Mouse (Mus musculus): ENCODE measurements around the gene Rnpepl1. TPM values are rescaled to one million over a fixed set of nuclear protein-coding genes. Genes with fewer than 3 reads are reported as not detected.

Rnpepl1 gene
- 10 to 100 TPM; 37.2 to 44.5 TPM for total RNA-seq (2021)

- peak; percentile 73 to 81 for DNase-seq
Measured at GRCm38 (mm10) chr1:92910239-92910885, at the start of gene Rnpepl1. Rnpepl1 (plus strand) TSS chr1:92910783.

DNA sequence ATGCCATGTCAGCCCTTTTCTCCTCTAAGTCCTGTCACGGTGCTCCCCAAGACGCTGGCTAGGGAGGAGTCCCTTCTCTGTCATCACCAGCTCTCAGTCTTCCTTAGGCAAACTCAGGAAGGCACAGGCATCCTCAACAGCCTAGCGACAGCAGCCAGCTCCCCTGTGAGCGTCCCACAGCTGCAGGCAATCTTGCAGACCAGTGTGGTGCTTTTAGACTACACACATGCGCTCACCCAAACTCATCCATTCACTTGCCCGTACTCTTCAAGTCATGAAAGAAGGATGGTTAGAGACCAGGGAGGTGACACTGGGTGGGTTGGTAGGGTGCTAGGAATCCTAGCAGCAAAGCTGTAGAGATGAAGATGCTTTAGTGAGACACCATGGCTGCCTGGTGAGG, 49.1 kb upstream of the Rnpepl1 start:
- DNase-seq = no peak

- DNase-seq = no peak
Measured at GRCm38 (mm10) chr1:92863268-92863667, 47.3 kb upstream of the Rnpepl1 start.

DNA sequence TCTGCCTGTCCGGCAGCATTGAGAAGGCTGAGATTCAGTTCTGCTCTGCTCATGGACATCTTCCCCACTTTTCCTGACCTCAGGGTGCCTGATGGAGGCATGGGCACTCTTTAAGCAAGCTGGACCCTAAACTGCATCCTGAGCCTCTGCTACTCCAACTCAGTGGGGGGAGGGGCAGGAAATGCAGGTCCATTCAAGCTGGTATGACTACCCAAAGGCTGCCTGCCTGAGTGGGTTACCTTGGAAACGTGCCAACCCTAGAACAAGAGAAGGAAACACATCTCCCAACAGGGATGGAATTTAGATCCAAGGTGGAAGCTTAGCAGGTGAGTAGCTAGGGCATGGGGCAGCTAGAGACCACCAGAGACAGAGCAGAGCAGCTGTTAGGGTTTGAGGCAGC, 44.4 kb upstream of the Rnpepl1 start:
- DNase-seq = no peak

DNA sequence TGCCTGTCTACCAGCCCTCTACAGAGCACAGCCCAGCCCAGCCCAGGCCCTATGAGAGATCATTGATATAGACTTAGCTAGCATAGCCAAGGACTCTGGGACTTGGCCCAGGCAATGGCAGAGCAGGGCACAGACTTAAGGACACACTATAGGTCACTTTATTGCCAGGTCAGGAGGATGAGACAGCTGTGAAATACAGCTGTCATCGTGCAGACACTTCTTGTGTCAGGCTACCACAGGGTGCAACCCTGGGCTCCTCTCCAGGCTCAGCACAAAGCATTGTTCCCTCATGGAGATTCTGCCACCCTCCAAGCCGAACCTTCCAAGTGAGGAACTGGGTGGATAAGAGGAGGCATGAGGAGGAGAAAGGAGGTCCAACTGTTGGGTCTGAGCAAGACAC, 40.6 kb upstream of the Rnpepl1 start:
- no peak for DNase-seq

DNA sequence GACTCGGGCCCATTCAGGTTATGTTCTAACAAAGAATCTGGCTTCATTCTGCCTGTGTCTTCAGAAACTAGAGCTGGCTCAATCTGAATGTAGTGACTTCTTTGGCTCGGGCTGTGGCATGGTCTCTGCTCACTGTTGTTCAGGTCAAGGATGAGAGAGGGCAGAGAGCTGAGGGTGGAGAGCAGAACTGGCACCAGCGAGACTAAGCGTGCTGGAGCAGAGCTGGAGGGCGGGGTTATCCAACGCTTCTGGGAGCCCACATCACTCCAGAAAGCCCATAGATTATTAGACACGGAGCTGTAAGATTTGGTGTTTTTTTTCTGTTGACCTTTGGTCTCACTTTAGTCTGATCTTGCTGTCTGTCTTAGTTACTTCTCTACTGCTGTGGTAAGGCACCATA, 37.9 kb upstream of the Rnpepl1 start:
- DNase-seq = no peak

DNA sequence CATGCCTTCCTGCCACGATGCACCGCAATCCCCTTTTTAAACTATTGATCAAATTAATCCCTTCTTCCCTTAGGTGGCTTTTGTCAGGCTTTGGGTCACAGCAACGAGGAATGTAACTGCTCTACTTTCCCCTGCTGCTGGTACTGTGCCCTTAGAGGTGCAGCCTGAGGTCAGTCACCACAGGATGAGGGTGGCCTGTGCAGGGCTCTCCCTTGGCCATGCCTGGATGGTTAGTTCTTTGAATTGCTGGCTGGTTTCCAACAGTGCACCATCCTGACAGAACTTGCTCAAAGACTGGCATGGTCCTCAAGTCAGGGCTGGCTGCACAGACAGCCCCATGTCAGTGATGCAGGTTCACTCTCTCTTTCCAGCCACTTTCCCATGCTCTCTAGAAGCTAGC, 36.6 kb upstream of the Rnpepl1 start:
- no peak for DNase-seq

- no peak for DNase-seq
Measured at GRCm38 (mm10) chr1:92875360-92876111, 35.0 kb upstream of the Rnpepl1 start.

DNA sequence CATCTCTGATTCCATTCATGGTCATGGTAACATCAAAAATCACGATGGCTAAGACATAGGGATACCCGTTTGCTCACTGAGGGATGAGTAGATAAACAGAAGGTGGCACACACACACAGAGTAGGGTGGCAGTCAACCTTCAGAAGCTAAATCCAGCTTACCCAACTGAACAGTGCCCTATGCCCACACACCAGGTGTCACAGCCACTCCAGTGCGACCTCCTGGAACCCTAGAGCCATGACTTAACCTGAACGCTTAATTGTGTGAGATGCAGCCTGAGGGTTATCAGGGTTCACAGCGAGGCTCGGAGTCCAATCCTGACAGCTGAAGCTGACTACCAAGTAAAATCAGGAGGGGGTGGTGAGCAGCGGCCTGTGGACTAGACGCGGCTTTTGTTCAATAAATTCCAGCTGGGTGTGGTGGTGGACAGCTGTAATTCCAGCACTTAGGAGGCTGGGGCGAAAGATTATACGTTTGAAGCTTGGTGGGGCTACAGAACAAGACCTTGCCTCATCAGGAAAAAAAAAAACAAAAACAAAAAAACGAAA, 33.1 kb upstream of the Rnpepl1 start:
- no peak for DNase-seq

DNA sequence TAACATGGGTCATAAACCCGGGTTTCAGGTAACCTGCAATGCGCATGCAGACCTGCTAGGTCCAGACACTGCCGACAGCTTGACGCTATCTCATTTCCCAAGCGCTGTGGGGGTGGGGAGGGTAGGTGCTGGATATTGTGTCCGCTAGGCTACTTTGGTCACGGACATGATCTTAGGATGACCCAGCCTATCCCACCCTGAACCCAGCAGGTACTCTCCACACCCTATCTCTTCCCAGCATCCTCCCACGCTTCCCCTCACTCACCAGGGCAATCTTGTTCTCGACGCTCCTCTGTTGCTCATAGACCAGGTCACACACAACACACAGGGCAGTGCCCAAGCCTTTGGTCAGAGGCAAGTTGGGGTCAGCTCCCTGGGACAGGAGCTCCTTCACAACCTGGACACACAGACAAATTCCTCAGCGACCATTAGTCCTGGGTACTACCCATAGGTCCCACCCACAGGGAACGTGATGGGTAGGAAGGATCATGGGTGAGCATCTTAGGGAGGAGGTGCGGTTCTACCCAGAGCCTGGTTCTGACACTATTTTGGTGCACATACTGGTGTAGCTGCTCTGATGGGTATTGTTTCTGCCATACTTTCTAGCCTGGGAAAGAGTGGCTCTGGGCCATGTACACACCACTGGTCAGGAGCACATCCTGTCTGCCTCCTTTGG, 32.4 kb upstream of the Rnpepl1 start:
- DNase-seq = no peak

DNA sequence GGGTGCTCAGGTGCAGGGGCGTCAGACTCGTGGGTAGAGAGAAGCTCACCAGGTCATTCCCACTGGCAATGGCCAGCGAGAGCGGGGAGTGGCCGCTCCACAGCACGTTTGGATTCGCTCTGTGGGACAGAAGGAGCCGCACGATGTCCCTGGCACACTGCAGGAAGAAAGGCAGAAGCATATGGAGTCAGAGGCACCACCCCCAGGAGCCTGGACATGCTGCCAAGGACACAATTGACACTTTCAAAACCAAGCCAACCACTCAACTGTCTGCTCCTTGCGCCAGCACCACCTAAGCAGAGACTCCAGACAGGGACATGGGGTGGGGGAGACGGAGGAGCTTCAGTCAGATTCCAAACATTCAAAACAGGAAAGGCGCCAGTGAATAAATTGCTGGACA, 31.3 kb upstream of the Rnpepl1 start:
- DNase-seq = peak; percentile 54 to 60

- DNase-seq = no peak
Measured at GRCm38 (mm10) chr1:92880101-92880500, 30.5 kb upstream of the Rnpepl1 start.

DNA sequence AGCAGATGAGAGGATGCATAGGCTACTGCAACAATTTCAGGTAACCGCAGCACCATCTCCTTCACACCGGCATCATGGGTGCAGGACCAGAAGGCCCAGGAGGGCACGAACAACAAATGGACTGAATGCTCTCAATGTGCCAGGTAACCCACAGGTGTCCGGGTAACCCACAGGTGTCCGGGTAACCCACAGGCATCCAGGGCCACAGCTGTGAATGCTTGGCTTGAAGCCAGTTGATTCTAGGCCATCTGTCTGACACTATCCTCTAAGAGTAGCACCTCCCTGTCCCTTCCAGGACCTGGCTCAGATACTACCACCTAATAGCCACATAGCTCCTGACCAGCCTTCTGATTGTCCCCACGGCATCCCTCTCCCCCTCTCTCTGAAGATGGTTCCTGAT, 28.6 kb upstream of the Rnpepl1 start:
- no peak for DNase-seq

- DNase-seq = no peak
Measured at GRCm38 (mm10) chr1:92888901-92889655, 21.5 kb upstream of the Rnpepl1 start.

- no peak for DNase-seq
Measured at GRCm38 (mm10) chr1:92892791-92893190, 17.8 kb upstream of the Rnpepl1 start.

DNA sequence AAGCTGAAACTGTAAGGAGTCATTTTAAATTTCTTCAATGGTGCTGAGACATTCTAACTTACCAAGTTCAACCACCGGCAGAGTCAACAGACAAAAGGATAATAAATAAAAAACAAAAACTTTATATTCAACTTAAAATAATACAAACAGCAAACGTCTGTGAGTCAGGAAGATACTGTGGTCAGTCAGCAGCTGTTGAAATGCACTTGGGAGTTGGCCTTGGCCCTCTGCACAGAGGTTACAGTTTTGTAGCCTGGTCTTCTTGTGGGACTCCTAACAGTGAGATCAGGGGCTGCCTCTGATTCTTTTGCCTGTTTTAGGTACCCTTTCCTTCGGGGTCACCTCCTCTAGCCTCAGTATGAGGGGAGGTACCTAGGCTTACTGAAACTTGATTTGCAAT, 16.7 kb upstream of the Rnpepl1 start:
- no peak for DNase-seq

DNA sequence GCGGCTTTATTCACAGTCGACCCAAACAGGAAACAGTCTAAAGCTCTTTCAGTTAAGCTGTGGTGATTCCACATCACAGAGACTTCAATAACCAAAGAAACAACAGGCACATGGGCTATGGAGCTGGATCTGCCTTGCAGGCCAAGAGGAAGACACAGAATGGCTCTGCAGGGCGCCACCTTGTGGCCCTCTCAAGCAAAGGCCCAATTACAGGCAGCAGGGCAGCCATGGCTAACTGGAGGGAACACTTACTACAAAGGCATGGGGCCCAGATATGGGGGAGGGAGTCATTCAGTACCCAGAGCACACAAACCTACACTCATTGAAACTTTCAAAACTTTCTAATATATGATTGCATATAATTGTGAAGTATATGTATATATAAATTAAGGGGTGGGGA, 15.5 kb upstream of the Rnpepl1 start:
- peak; percentile 72 to 74 for DNase-seq

DNA sequence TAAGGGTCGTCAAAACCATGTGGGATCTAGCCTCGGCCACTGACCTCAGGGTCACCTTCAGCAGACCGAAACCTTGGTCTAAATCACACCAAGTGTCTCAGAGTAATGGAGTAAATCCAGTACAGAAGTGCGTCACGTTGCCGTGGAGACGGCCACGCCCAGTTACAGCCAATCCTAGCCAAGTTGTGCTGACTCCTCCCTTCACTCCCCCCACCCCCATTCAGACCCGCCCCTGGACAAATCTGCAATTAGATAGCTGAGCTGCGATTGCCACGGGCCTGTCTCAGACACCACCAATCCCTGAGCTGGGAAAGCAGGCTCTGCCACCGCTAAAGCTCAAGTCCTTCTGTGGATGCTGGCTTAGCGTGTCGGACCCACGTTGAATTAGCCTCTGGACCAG, 7.8 kb upstream of the Rnpepl1 start, which contains the start of gene Ankmy1:
TSS of gene Ankmy1 (minus strand) at position 121 of the 400 bp plus-strand sequence.
- peak in 1 of 2 experiments; percentile 58 for DNase-seq

- no peak for DNase-seq
Measured at GRCm38 (mm10) chr1:92903627-92904026, 7.0 kb upstream of the Rnpepl1 start.

DNA sequence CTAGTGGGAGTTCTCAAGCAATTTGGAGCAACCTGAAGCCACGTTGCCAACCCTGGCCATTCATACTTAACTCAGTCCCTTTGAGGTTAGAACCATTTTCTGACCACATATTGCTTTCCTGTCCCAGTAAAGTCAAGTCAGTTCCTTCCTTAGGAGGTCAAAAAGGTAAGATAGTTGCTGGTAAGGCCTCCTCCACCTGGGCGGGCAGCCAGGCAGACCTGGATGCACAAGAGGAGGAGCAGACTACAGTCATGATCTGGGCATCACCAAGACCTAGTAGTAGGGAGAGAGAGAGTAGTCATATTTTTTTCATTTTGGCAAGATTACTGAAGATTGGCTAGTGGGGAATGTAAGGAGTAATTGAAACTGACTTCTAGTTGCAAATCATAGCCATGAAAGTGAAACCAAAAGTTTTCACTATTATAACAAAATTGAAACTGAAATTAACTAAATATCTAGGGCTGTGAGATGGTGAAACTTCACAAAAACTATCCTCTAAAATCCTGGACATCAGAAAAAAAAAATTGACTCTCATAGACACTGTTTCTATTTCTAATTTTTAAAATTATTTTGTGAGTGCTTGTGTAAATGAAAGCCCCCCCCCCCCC, 4.8 kb upstream of the Rnpepl1 start:
- DNase-seq = no peak

DNA sequence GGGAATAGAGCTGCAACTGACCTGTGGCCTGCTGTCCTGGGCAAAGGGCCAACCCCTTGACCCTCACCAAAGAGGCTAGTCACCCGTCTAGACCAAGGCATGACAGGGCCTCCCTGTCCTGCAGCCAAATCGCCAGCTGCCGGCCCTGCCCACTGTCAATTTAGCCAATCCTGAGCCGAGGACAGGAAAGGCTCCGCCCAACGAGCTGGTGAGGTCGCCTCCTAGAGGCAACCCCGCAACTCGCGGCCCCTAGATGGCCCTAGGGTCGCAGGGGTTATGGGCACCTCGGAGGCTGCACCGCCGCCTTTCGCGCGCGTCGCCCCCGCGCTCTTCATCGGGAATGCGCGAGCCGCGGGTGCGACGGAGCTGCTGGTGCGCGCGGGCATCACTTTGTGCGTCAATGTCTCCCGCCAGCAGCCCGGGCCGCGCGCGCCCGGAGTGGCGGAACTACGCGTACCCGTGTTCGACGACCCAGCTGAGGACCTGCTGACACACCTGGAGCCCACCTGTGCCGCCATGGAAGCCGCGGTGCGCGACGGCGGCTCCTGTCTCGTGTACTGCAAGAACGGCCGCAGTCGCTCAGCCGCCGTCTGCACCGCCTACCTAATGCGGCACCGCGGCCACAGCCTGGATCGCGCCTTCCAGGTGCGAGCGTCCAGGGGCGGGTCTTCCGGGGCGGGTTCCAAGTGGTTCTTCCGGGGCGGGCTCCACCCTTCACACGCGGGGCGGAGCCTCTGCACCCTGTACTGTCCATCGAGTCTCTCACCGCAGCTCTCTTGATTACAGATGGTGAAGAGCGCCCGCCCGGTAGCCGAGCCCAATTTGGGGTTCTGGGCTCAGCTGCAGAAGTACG, 3.6 kb upstream of the Rnpepl1 start, which contains the start of gene Dusp28:
TSS of gene Dusp28 (plus strand) at position 203 of the 853 bp plus-strand sequence.
- DNase-seq = peak; percentile 77 to 80

Measured in layer of hippocampus, postnatal 36 days (tissue).